Mouse (Mus musculus): ENCODE measurements around the gene Spata45.

- TF ChIP-seq GATA1 (IDR thresholded peaks at IDR 0.05; ENCODE audit: low read length) (no peak), TAL1 (IDR thresholded peaks at IDR 0.05; ENCODE audit: low read length) (no peak)
Measured at GRCm38 (mm10) chr1:191068377-191068776, 31.9 kb downstream of the Spata45 start.
